In the genomic region with DNA sequence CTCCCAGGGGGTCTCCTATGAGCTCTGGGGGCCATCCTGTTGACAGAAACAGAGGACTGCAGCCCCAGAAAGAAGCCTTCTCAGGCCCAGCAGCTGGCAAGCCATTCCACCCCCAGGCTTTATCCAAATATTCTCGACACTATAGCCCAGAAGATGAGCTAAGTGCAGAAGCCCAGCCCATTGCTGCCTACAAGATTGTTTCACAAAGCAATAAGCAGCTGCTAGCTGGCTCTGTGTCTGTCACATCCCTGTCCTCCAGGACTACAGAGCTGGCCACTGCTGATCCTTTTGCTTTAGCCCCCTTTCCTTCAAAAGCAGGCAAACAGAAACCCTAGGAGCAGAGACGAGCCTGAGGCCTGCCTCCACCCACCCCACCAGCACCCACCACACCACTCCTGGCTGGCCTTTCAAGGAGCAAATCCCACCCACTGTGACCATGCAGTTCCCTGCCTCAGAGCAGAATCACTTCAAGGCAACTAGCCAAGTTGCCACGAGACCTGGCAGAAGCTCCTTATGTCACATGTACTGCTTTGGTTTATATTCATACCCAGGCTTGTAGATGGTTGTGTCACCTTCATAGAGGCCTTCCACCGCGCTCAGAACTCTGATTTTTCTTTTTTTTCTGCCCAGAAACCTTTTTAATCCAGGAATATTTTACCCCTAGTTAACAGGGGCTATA, we compare ENCODE assay signal across 13 mouse cellular contexts. TPM values are rescaled to one million over a fixed set of nuclear protein-coding genes. Genes with fewer than 3 reads are reported as not detected.
A peak's percentile ranks its signal among the peaks of the same experiment; 100 is the strongest.
DNase-seq lines count a peak whose midpoint lies in the region; ATAC-seq lines count a peak whose summit lies in the region.
"Had no signal": no experiment of that assay in that cellular context is flagged by ENCODE, and none has a peak within 500 bp of the region (broad histone marks: within the 10 kb centered on the region; RNA-seq: fewer than 3 reads in every experiment).

No protein-coding gene starts in this region.

- 80% methylated on average over 5 of the region's 5 CpGs for WGBS in kidney, embryonic 16.5 days

- no peak for ATAC-seq in kidney, embryonic 16.5 days (ENCODE audit: low FRiP score, low TSS enrichment)
- no peak for ATAC-seq in activated CD4-positive, CD25-positive, alpha-beta regulatory T cell, adult 4 months

- H3K4me3 ChIP-seq in kidney, embryonic 16.5 days (ENCODE audit: low read length), result no peak overlapping the region
- H3K4me3 ChIP-seq: forebrain, embryonic 10.5 days had no signal

- no peak overlapping the region for H3K4me2 ChIP-seq in kidney, embryonic 16.5 days (replicated peaks; ENCODE audit: low read depth, low read length)
- H3K4me2 ChIP-seq: lung, embryonic 14.5 days had no signal

- peaks cover 24% of the 10 kb centered on the region for H3K36me3 ChIP-seq in kidney, embryonic 16.5 days (ENCODE audit: insufficient read depth, low read length)

- no peaks in the 10 kb centered on the region for H3K9me3 ChIP-seq in kidney, embryonic 16.5 days (ENCODE audit: low read length)
- H3K9me3 ChIP-seq: forebrain, embryonic 10.5 days; G1E had no signal

- peak; percentile 60 for DNase-seq in kidney, adult 18-20 months
- DNase-seq in cerebellum, adult 11-12 months, result peak; percentile 63
- peak; percentile 85 to 86 for DNase-seq in cerebellum, postnatal 14 days
- peak; percentile 66 to 72 for DNase-seq in kidney, postnatal 36 days
- DNase-seq in natural killer cell, adult 2 months (ENCODE audit: low spot score in 2 of 2), result no peak
- DNase-seq in urinary bladder, postnatal 10 days (ENCODE audit: low spot score), result no peak
- DNase-seq: lung, embryonic 14.5 days; spleen, adult 18-20 months had no signal

- H3K9ac ChIP-seq in kidney, embryonic 16.5 days (replicated peaks; ENCODE audit: low read length), result no peak overlapping the region
- H3K9ac ChIP-seq: lung, embryonic 14.5 days had no signal

- no peaks in the 10 kb centered on the region for H3K4me1 ChIP-seq in kidney, embryonic 16.5 days (ENCODE audit: insufficient read depth, low read length)
- H3K4me1 ChIP-seq: forebrain, embryonic 10.5 days had no signal

- no peaks in the 10 kb centered on the region for H3K27me3 ChIP-seq in kidney, embryonic 16.5 days (ENCODE audit: insufficient read depth, low read length)

- H3K27ac ChIP-seq in kidney, embryonic 16.5 days (ENCODE audit: low read length), result no peak overlapping the region
- H3K27ac ChIP-seq: forebrain, embryonic 10.5 days; kidney, postnatal 0 days had no signal

RNA-seq across cellular contexts. Expression of a gene that starts 12.3 kb away (rescaled TPM):
- polyA plus RNA-seq in kidney, embryonic 16.5 days (2015; fragmentation: Nextera tagmentation; extraction: Ambion mirVana), result 97.9 and 99.2 TPM in 2 replicates
- 100 to 1,000 TPM; 133 to 159 TPM for polyA plus RNA-seq in activated CD4-positive, CD25-positive, alpha-beta regulatory T cell, adult 4 months (2017; shearing (Covaris generic))

RNA-seq across cellular contexts. Expression of a gene that starts 45.9 kb away (rescaled TPM):
- polyA plus RNA-seq in kidney, embryonic 16.5 days (2015; fragmentation: Nextera tagmentation; extraction: Ambion mirVana), result 18.1 and 20.7 TPM in 2 replicates
- 10 to 100 TPM; 21.1 to 23.0 TPM for polyA plus RNA-seq in activated CD4-positive, CD25-positive, alpha-beta regulatory T cell, adult 4 months (2017; shearing (Covaris generic))

Comparison
In these comparisons a context has a peak if more than half of its experiments do, and no peak if none do; other contexts are left out.
1. DNase-seq: peak in kidney, adult 18-20 months (single experiment), cerebellum, adult 11-12 months (single experiment), cerebellum, postnatal 14 days (2 of 2) and kidney, postnatal 36 days (2 of 2); none in natural killer cell, adult 2 months (0 of 2) and urinary bladder, postnatal 10 days (single experiment).